In the genomic region with DNA sequence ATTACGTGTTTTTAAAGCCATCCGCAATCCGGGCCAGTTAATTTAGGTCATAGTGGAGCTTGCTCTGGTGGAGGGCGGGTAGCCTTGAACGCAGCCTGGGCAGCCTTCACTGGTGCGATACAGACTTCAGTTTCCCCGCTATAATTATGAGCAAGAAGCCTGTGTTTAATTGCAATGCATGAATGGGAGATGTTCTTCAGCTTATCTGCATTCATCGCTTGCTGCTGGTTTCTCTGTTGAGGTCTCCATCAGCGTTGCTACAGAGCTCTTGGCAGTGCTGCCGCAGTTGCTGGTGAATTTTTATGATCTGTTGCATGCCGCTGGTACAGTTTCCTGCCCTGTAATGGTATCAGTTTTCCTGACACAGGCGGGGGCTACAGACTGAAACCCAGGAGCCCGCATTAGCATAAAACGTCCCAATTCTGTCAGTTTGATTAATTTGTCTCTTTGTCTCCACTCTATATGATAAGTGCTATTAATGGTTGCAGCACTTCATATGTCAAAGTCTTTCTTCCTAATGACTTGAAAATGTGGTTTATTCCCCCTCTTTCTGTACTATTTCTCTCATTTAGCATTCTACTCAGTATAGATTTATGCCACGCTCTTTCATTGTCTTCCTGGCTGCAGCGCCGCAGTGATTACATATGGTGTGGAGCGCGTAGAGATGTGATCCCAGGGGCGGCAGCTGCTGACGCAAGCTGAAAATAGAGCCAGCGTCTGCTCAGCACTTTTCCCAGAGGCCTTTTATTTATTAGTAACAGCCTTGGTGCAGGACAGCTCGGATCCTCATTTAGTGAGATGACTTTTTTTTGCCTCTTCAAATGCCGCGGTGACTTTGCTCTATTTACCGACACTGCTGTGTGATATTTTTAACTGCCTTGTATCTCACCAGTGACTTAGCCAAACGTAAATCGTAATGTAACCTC, we compare ENCODE assay signal across 8 mouse cellular contexts.
DNase-seq lines count a peak whose midpoint lies in the region; ATAC-seq lines count a peak whose summit lies in the region.

No protein-coding gene starts in this region.

- no peaks in the 10 kb centered on the region for H3K9me3 ChIP-seq in hindbrain, embryonic 16.5 days (ENCODE audit: control insufficient read depth, low read length)
- no peaks in the 10 kb centered on the region for H3K9me3 ChIP-seq in midbrain, embryonic 14.5 days (ENCODE audit: control insufficient read depth, low read length)

- H3K4me1 ChIP-seq in hindbrain, embryonic 16.5 days (ENCODE audit: control insufficient read depth, insufficient read depth, low read depth, low read length) = peaks cover 49% of the 10 kb centered on the region
- H3K4me1 ChIP-seq in midbrain, embryonic 14.5 days (ENCODE audit: control insufficient read depth, insufficient read depth, low read length) = peaks cover 49% of the 10 kb centered on the region

- H3K27ac ChIP-seq in hindbrain, embryonic 16.5 days (ENCODE audit: low read depth, low read length) = peak overlapping the region; percentile 85
- H3K27ac ChIP-seq in midbrain, embryonic 14.5 days (replicated peaks; ENCODE audit: low read depth, low read length) = peak overlapping the region; percentile 84

- peak overlapping the region; percentile 28 for H3K4me3 ChIP-seq in hindbrain, embryonic 16.5 days (ENCODE audit: low read length)
- H3K4me3 ChIP-seq in midbrain, embryonic 14.5 days (replicated peaks; ENCODE audit: low read depth, low read length) = peak overlapping the region; percentile 17

- 7% methylated on average over 28 of the region's 28 CpGs for WGBS in hindbrain, embryonic 16.5 days
- 7% methylated on average over 28 of the region's 28 CpGs for WGBS in midbrain, embryonic 14.5 days

- DNase-seq in adrenal gland, postnatal 25 days = peak; percentile 30
- DNase-seq in cerebellum, postnatal 10 days = peak; percentile 39 to 40
- DNase-seq in gastrocnemius, adult 8-10 months (ENCODE audit: low spot score in 2 of 2) = peak; percentile 57 to 72
- peak; percentile 33 to 66 for DNase-seq in left cerebral cortex, adult 9 months (ENCODE audit: low spot score in 2 of 2)
- DNase-seq in midbrain, embryonic 14.5 days = peak; percentile 87
- no peak for DNase-seq in spleen, postnatal 10 days (ENCODE audit: low spot score in 2 of 2)
- DNase-seq in testis, postnatal 10 days (ENCODE audit: low spot score) = no peak

- no peaks in the 10 kb centered on the region for H3K36me3 ChIP-seq in hindbrain, embryonic 16.5 days (ENCODE audit: control insufficient read depth, insufficient read depth, low read length)
- no peaks in the 10 kb centered on the region for H3K36me3 ChIP-seq in midbrain, embryonic 14.5 days (ENCODE audit: control insufficient read depth, insufficient read depth, low read length)

- H3K4me2 ChIP-seq in hindbrain, embryonic 16.5 days (ENCODE audit: low read length) = peak overlapping the region; percentile 58
- H3K4me2 ChIP-seq in midbrain, embryonic 14.5 days (ENCODE audit: low read length) = peak overlapping the region; percentile 55

- H3K27me3 ChIP-seq in hindbrain, embryonic 16.5 days (replicated peaks; ENCODE audit: control insufficient read depth, insufficient read depth, low read length) = no peaks in the 10 kb centered on the region
- H3K27me3 ChIP-seq in midbrain, embryonic 14.5 days (ENCODE audit: control insufficient read depth, insufficient read depth, low read length) = no peaks in the 10 kb centered on the region

- peak; percentile 87 for ATAC-seq in hindbrain, embryonic 16.5 days
- peak; percentile 84 for ATAC-seq in midbrain, embryonic 14.5 days (ENCODE audit: low FRiP score, low TSS enrichment)

- H3K9ac ChIP-seq in hindbrain, embryonic 16.5 days (ENCODE audit: low read depth, low read length) = peak overlapping the region; percentile 62
- H3K9ac ChIP-seq in midbrain, embryonic 14.5 days (replicated peaks; ENCODE audit: low read length) = peak overlapping the region; percentile 25; the same call in 1 of the 2 replicates

Comparison
In these comparisons a context has a peak if more than half of its experiments do, and no peak if none do; other contexts are left out.
1. DNase-seq: peak in adrenal gland, postnatal 25 days (single experiment), cerebellum, postnatal 10 days (2 of 2), gastrocnemius, adult 8-10 months (2 of 2), left cerebral cortex, adult 9 months (2 of 2) and midbrain, embryonic 14.5 days (single experiment); none in spleen, postnatal 10 days (0 of 2) and testis, postnatal 10 days (single experiment).